Mouse (Mus musculus) testis, adult 2 months (tissue): ENCODE measurements around the gene Tspan5. TPM values are rescaled to one million over a fixed set of nuclear protein-coding genes. Genes with fewer than 3 reads are reported as not detected.

Source experiments
- H3K27ac ChIP-seq: fragments of 200-500 bp; 2 replicates; pipeline ENCODE4 v1.5.1; 2012; ENCODE audit warnings: low read depth, low read length; ENCODE audit not compliant: control insufficient read depth, insufficient read depth
- H3K27me3 ChIP-seq: fragments of 200-500 bp; 2 replicates; pipeline ENCODE4 v1.6.1; 2012; ENCODE audit warnings: mild to moderate bottlenecking, low read length, moderate library complexity; ENCODE audit not compliant: control insufficient read depth, insufficient read depth
- H3K36me3 ChIP-seq: fragments of 200-500 bp; 2 replicates; pipeline ENCODE4 v1.6.1; 2012; ENCODE audit warnings: mild to moderate bottlenecking, low read length; ENCODE audit not compliant: control insufficient read depth, insufficient read depth
- H3K4me1 ChIP-seq: fragments of 200-500 bp; 2 replicates; pipeline ENCODE4 v1.6.1; 2012; ENCODE audit warnings: low read length; ENCODE audit not compliant: control insufficient read depth, insufficient read depth
- H3K4me3 ChIP-seq: fragments of 200-500 bp; 2 replicates; pipeline ENCODE4 v1.5.1; 2012; ENCODE audit warnings: low read depth, mild to moderate bottlenecking, low read length, moderate library complexity, mixed read lengths; ENCODE audit not compliant: control insufficient read depth
- CTCF ChIP-seq: fragments of 200-500 bp; IDR thresholded peaks from 2 replicates; pipeline ENCODE4 v1.5.1; 2012; ENCODE audit warnings: low read depth, mild to moderate bottlenecking, inconsistent platforms, low read length, moderate library complexity; ENCODE audit not compliant: control insufficient read depth, insufficient read depth, insufficient replicate concordance
- POLR2A ChIP-seq: fragments of 200-500 bp; IDR thresholded peaks from 2 replicates; pipeline ENCODE4 v1.6.1; 2012; ENCODE audit warnings: low read depth, mild to moderate bottlenecking, inconsistent platforms, low read length, moderate library complexity; ENCODE audit not compliant: control insufficient read depth
- polyA plus RNA-seq: library from polyadenylated mRNA; depleted of rRNA; stranded (reverse); fragments of >200 nt; gene quantifications from 2 replicates; pipeline ENCODE4 v1.2.3, GENCODE M21; 2012

Gene Tspan5
- polyA plus RNA-seq, 1 experiment, result 27.9 TPM

GRCm38 (mm10) chr3:138802722-138803443 lies 60.9 kb downstream of the Tspan5 start:
- H3K36me3 ChIP-seq, result no peaks in the 10 kb centered on the region
- TF ChIP-seq CTCF, result no peak
- TF ChIP-seq POLR2A, result no peak
- H3K27ac ChIP-seq, result no peak overlapping the region
- H3K4me3 ChIP-seq, result no peak overlapping the region
- peaks cover 2% of the 10 kb centered on the region for H3K4me1 ChIP-seq
- H3K27me3 ChIP-seq, result no peaks in the 10 kb centered on the region

- Histone ChIP-seq H3K36me3 (no peaks in the 10 kb centered on the region), H3K27me3 (no peaks in the 10 kb centered on the region), H3K4me1 (peaks cover 2% of the 10 kb centered on the region), H3K4me3 (no peak overlapping the region), H3K27ac (no peak overlapping the region)
- TF ChIP-seq CTCF (no peak), POLR2A (no peak)
These were observed 61.6 kb downstream of the Tspan5 start for GRCm38 (mm10) chr3:138803444-138804085.

- Histone ChIP-seq H3K4me3 (no peak overlapping the region), H3K27ac (no peak overlapping the region), H3K36me3 (no peaks in the 10 kb centered on the region), H3K4me1 (peaks cover 2% of the 10 kb centered on the region), H3K27me3 (no peaks in the 10 kb centered on the region)
- no peak for TF ChIP-seq CTCF
These were observed 62.4 kb downstream of the Tspan5 start for GRCm38 (mm10) chr3:138804104-138805048.

GRCm38 (mm10) chr3:138807795-138808194 lies 65.8 kb downstream of the Tspan5 start:
- no peaks in the 10 kb centered on the region for H3K27me3 ChIP-seq
- no peak for TF ChIP-seq POLR2A
- TF ChIP-seq CTCF, result no peak
- no peak overlapping the region; the same call in 1 of the 2 replicates for H3K27ac ChIP-seq

GRCm38 (mm10) chr3:138809509-138809908 lies 67.5 kb downstream of the Tspan5 start:
- Histone ChIP-seq H3K27ac (no peak overlapping the region), H3K4me3 (no peak overlapping the region)
- no peak for TF ChIP-seq CTCF
- no peak for TF ChIP-seq POLR2A

More at GRCm38 (mm10) chr3:138807795-138808194, 65.8 kb downstream of the Tspan5 start:
- Histone ChIP-seq H3K4me3 (no peak overlapping the region), H3K4me1 (peaks cover 4% of the 10 kb centered on the region), H3K36me3 (no peaks in the 10 kb centered on the region)

GRCm38 (mm10) chr3:138812565-138812964 lies 70.6 kb downstream of the Tspan5 start:
- Histone ChIP-seq H3K4me1 (peaks cover 5% of the 10 kb centered on the region; the same call in 1 of the 2 replicates), H3K27me3 (no peaks in the 10 kb centered on the region), H3K27ac (no peak overlapping the region), H3K4me3 (no peak overlapping the region), H3K36me3 (no peaks in the 10 kb centered on the region)
- no peak for TF ChIP-seq CTCF
- TF ChIP-seq POLR2A, result no peak

More at GRCm38 (mm10) chr3:138809509-138809908, 67.5 kb downstream of the Tspan5 start:
- H3K36me3 ChIP-seq, result no peaks in the 10 kb centered on the region
- H3K4me1 ChIP-seq, result peaks cover 2% of the 10 kb centered on the region; the same call in 1 of the 2 replicates
- H3K27me3 ChIP-seq, result no peaks in the 10 kb centered on the region
